Mouse (Mus musculus) erythroblast, embryonic 14.5 days (primary cell): ENCODE measurements around the gene Psmb9. TPM values are rescaled to one million over a fixed set of nuclear protein-coding genes. Genes with fewer than 3 reads are reported as not detected.

Experiments used
- H3K27me3 ChIP-seq: 2 replicates; pipeline ENCODE4 v1.6.1; 2012; ENCODE audit warnings: inconsistent platforms; ENCODE audit not compliant: control insufficient read depth
- H3K36me3 ChIP-seq: 2 replicates; pipeline ENCODE4 v1.6.1; 2012; ENCODE audit warnings: mild to moderate bottlenecking, inconsistent platforms; ENCODE audit not compliant: control insufficient read depth
- H3K4me1 ChIP-seq: 2 replicates; pipeline ENCODE4 v1.6.1; 2012; ENCODE audit warnings: inconsistent platforms; ENCODE audit not compliant: control insufficient read depth
- H3K4me3 ChIP-seq: replicated peaks from 2 replicates; pipeline ENCODE3; 2012; ENCODE audit warnings: moderate library complexity, mild to moderate bottlenecking, inconsistent platforms
- H3K9me3 ChIP-seq: 2 replicates; pipeline ENCODE4 v1.6.1; 2012; ENCODE audit warnings: low read length, inconsistent platforms, mixed read lengths; ENCODE audit not compliant: control insufficient read depth
- GATA1 ChIP-seq: IDR thresholded peaks from 2 replicates; pipeline ENCODE4 v1.6.1; 2012; ENCODE audit warnings: low read length, inconsistent platforms, mixed read lengths
- TAL1 ChIP-seq: IDR thresholded peaks from 3 replicates; pipeline ENCODE4 v1.6.1; 2012; ENCODE audit warnings: low read length, inconsistent platforms, mixed read lengths
- polyA plus RNA-seq: library from polyadenylated mRNA; stranded (reverse); fragments of >175 nt; gene quantifications from 2 replicates; pipeline ENCODE4 v1.2.3, GENCODE M21; 2012

Psmb9 gene
- polyA plus RNA-seq, 1 experiment = 0.05 TPM

GRCm38 (mm10) chr17:34218675-34219074 is 31.1 kb upstream of the Psmb9 start:
- peaks cover 9% of the 10 kb centered on the region; the same call in 1 of the 2 replicates for H3K27me3 ChIP-seq
- no peaks in the 10 kb centered on the region for H3K9me3 ChIP-seq
- H3K36me3 ChIP-seq = no peaks in the 10 kb centered on the region
- peak overlapping the region; percentile 34 for H3K4me3 ChIP-seq
- peaks cover 13% of the 10 kb centered on the region for H3K4me1 ChIP-seq
- no peak for TF ChIP-seq GATA1
- TF ChIP-seq TAL1 = no peak

GRCm38 (mm10) chr17:34217986-34218385 is 30.4 kb upstream of the Psmb9 start:
- H3K4me3 ChIP-seq = no peak overlapping the region
- H3K27me3 ChIP-seq = peaks cover 9% of the 10 kb centered on the region; the same call in 1 of the 2 replicates
- no peaks in the 10 kb centered on the region for H3K9me3 ChIP-seq
- no peaks in the 10 kb centered on the region for H3K36me3 ChIP-seq
- H3K4me1 ChIP-seq = peaks cover 13% of the 10 kb centered on the region
- TF ChIP-seq TAL1 (no peak), GATA1 (no peak)

GRCm38 (mm10) chr17:34217216-34217928 is 29.8 kb upstream of the Psmb9 start:
- peaks cover 9% of the 10 kb centered on the region; the same call in 1 of the 2 replicates for H3K27me3 ChIP-seq
- H3K9me3 ChIP-seq = no peaks in the 10 kb centered on the region
- no peak overlapping the region for H3K4me3 ChIP-seq
- H3K4me1 ChIP-seq = peaks cover 13% of the 10 kb centered on the region
- TF ChIP-seq TAL1 = no peak
- no peak for TF ChIP-seq GATA1
- H3K36me3 ChIP-seq = no peaks in the 10 kb centered on the region

- H3K4me3 ChIP-seq = no peak overlapping the region
- H3K36me3 ChIP-seq = no peaks in the 10 kb centered on the region
- no peak for TF ChIP-seq TAL1
- TF ChIP-seq GATA1 = no peak
- peaks cover 20% of the 10 kb centered on the region for H3K27me3 ChIP-seq
- peaks cover 30% of the 10 kb centered on the region for H3K4me1 ChIP-seq
- H3K9me3 ChIP-seq = no peaks in the 10 kb centered on the region
Measured at GRCm38 (mm10) chr17:34215176-34215575, 27.6 kb upstream of the Psmb9 start.

GRCm38 (mm10) chr17:34213936-34214335 is 26.4 kb upstream of the Psmb9 start:
- no peak overlapping the region for H3K4me3 ChIP-seq
- peaks cover 20% of the 10 kb centered on the region for H3K27me3 ChIP-seq
- peaks cover 30% of the 10 kb centered on the region for H3K4me1 ChIP-seq
- H3K9me3 ChIP-seq = 0 out of 2 replicates have a peak, but pooled peaks cover 2% of the 10 kb centered on the region
- no peaks in the 10 kb centered on the region for H3K36me3 ChIP-seq
- TF ChIP-seq TAL1 (no peak), GATA1 (no peak)

- no peak overlapping the region for H3K4me3 ChIP-seq
- no peaks in the 10 kb centered on the region for H3K36me3 ChIP-seq
- H3K27me3 ChIP-seq = peaks cover 20% of the 10 kb centered on the region
- TF ChIP-seq GATA1 = no peak
- TF ChIP-seq TAL1 = no peak
- H3K9me3 ChIP-seq = 0 out of 2 replicates have a peak, but pooled peaks cover 2% of the 10 kb centered on the region
- peaks cover 18% of the 10 kb centered on the region for H3K4me1 ChIP-seq
Measured at GRCm38 (mm10) chr17:34211746-34212365, 24.3 kb upstream of the Psmb9 start.

- H3K4me1 ChIP-seq = peaks cover 24% of the 10 kb centered on the region
- no peak overlapping the region for H3K4me3 ChIP-seq
- H3K36me3 ChIP-seq = no peaks in the 10 kb centered on the region
- peaks cover 17% of the 10 kb centered on the region for H3K27me3 ChIP-seq
- H3K9me3 ChIP-seq = 0 out of 2 replicates have a peak, but pooled peaks cover 2% of the 10 kb centered on the region
- TF ChIP-seq GATA1 (no peak), TAL1 (no peak)
Measured at GRCm38 (mm10) chr17:34210599-34210998, 23.0 kb upstream of the Psmb9 start.

- no peak for TF ChIP-seq GATA1
- no peak for TF ChIP-seq TAL1
- Histone ChIP-seq H3K4me1 (peaks cover 33% of the 10 kb centered on the region), H3K9me3 (0 out of 2 replicates have a peak, but pooled peaks cover 2% of the 10 kb centered on the region), H3K27me3 (peaks cover 17% of the 10 kb centered on the region), H3K36me3 (no peaks in the 10 kb centered on the region), H3K4me3 (no peak overlapping the region)
Measured at GRCm38 (mm10) chr17:34209680-34210079, 22.1 kb upstream of the Psmb9 start.

- Histone ChIP-seq H3K36me3 (no peaks in the 10 kb centered on the region), H3K27me3 (peaks cover 10% of the 10 kb centered on the region), H3K9me3 (0 out of 2 replicates have a peak, but pooled peaks cover 2% of the 10 kb centered on the region), H3K4me1 (peaks cover 44% of the 10 kb centered on the region), H3K4me3 (no peak overlapping the region)
- no peak for TF ChIP-seq TAL1
- no peak for TF ChIP-seq GATA1
Measured at GRCm38 (mm10) chr17:34208421-34208820, 20.9 kb upstream of the Psmb9 start.
